Mouse (Mus musculus): ENCODE measurements around the gene Zscan21. TPM values are rescaled to one million over a fixed set of nuclear protein-coding genes. Genes with fewer than 3 reads are reported as not detected.

The Zscan21 gene
- polyA plus RNA-seq, 1 experiment from 2014 or later = 80.5 TPM

GRCm38 (mm10) chr5:138170936-138171561, 54.3 kb downstream of the Zscan21 start:
- peak; percentile 89 for ATAC-seq (ENCODE audit: low FRiP score)
- H3K4me3 ChIP-seq (replicated peaks) = peak overlapping the region; percentile 76
- peak overlapping the region; percentile 94 for H3K4me2 ChIP-seq
- H3K9me3 ChIP-seq (replicated peaks) = no peaks in the 10 kb centered on the region
- under 1% methylated on average over 47 of the region's 47 CpGs for WGBS
- no peaks in the 10 kb centered on the region for H3K27me3 ChIP-seq (replicated peaks)
- peak overlapping the region; percentile 92 for H3K27ac ChIP-seq (replicated peaks)
- peaks cover 46% of the 10 kb centered on the region for H3K36me3 ChIP-seq
- peak overlapping the region; percentile 60 for H3K9ac ChIP-seq (replicated peaks)
- H3K4me1 ChIP-seq = peaks cover 38% of the 10 kb centered on the region

- Histone ChIP-seq H3K27me3 (replicated peaks) (no peaks in the 10 kb centered on the region), H3K4me2 (peak within 1 kb of the TSS; percentile 94), H3K36me3 (peaks cover 44% of the 10 kb centered on the region), H3K4me3 (replicated peaks) (peak within 1 kb of the TSS; percentile 76), H3K4me1 (peaks cover 38% of the 10 kb centered on the region), H3K27ac (replicated peaks) (peak within 1 kb of the TSS; percentile 92), H3K9me3 (replicated peaks) (no peaks in the 10 kb centered on the region), H3K9ac (replicated peaks) (peak within 1 kb of the TSS; percentile 60)
- WGBS = under 1% methylated on average over 54 of the region's 54 CpGs
- peak; percentile 96 for ATAC-seq (ENCODE audit: low FRiP score)
Observed at GRCm38 (mm10) chr5:138171695-138172491, 55.2 kb downstream of the Zscan21 start, which contains the start of the genes Ap4m1 and Mcm7. Gene Ap4m1 (plus strand): TSS chr5:138172002. Gene Mcm7 (minus strand): TSS chr5:138172422.

DNA sequence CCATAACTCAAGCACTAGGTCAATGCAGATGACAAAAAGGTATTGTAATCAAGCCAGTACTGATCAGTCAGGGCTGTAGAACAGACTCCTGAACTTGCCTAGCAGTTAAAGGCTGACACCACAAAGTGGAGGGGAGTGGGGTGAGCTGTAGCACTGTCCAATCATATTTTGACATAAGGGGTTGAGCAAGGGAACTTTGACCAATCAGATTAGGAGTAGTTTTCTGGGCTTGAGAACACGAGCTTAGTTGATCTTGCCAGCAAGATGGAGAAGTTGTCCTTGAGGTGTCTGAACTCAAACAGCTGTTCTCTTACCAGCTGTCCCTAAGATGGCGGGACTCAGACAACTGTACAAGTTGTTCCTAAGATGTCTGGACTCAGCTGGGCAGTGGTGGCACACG, 56.5 kb downstream of the Zscan21 start:
- Histone ChIP-seq H3K4me3 (replicated peaks) (0 out of 2 replicates have a peak overlapping the region, but pooled peaks have one; percentile 76), H3K36me3 (peaks cover 44% of the 10 kb centered on the region)
- no peak for ATAC-seq (ENCODE audit: low FRiP score)

More for the DNA sequence above, 56.5 kb downstream of the Zscan21 start:
- Histone ChIP-seq H3K27ac (replicated peaks) (no peak overlapping the region), H3K4me1 (peaks cover 38% of the 10 kb centered on the region), H3K9me3 (replicated peaks) (no peaks in the 10 kb centered on the region), H3K4me2 (peak overlapping the region; percentile 94), H3K27me3 (replicated peaks) (no peaks in the 10 kb centered on the region), H3K9ac (replicated peaks) (no peak overlapping the region)
- 87% methylated on average over 3 of the region's 3 CpGs for WGBS

MicroRNAs encoded within 50 kb of the gene (microRNA counts, 519-probe panel; counts per million panel counts)
- 3,541 counts per million, percentile 86 among the panel's probes with 10 or more counts for microRNA mmu-miR-106b
- 4,019 counts per million, percentile 94 among the panel's probes with 10 or more counts for microRNA mmu-miR-25
- 3,341 counts per million, percentile 82 among the panel's probes with 10 or more counts for microRNA mmu-miR-93

Small RNA genes lying within 50 kb of the gene (microRNA-seq; reads per million reads assigned to microRNA genes)
- gene Mir106b (3,173 reads per million, percentile 89 among the genes with 10 or more reads in this experiment), gene Mir25 (206 reads per million, percentile 62 among the genes with 10 or more reads in this experiment), gene Mir93 (4,265 reads per million, percentile 92 among the genes with 10 or more reads in this experiment)

Other genes with a start within 250 kb of the Zscan21 start
- gene Pilrb2, start 245.1 kb upstream of the Zscan21 start, polyA plus RNA-seq (2015; fragmentation: Nextera tagmentation; extraction: Ambion mirVana) = not detected in 2 replicates
- 1.7 TPM in 1 of 2 replicates, not detected in the other for gene Cyp3a13, start 195.3 kb upstream of the Zscan21 start, polyA plus RNA-seq (2015; fragmentation: Nextera tagmentation; extraction: Ambion mirVana)
- 1.6 and 1.7 TPM in 2 replicates for gene Gjc3, start 153.8 kb upstream of the Zscan21 start, polyA plus RNA-seq (2015; fragmentation: Nextera tagmentation; extraction: Ambion mirVana)
- gene Azgp1, start 135.4 kb upstream of the Zscan21 start, polyA plus RNA-seq (2015; fragmentation: Nextera tagmentation; extraction: Ambion mirVana) = not detected in 2 replicates
- gene Smok3a, start 95.6 kb upstream of the Zscan21 start, polyA plus RNA-seq (2015; fragmentation: Nextera tagmentation; extraction: Ambion mirVana) = not detected in 2 replicates
- gene Smok3b, start 95.5 kb upstream of the Zscan21 start, polyA plus RNA-seq (2015; fragmentation: Nextera tagmentation; extraction: Ambion mirVana) = not detected in 2 replicates
- gene Smok3c, start 63.7 kb upstream of the Zscan21 start, polyA plus RNA-seq (2015; fragmentation: Nextera tagmentation; extraction: Ambion mirVana) = not detected in 2 replicates
- 17.3 and 18.2 TPM in 2 replicates for gene Zkscan1, start 31.8 kb upstream of the Zscan21 start, polyA plus RNA-seq (2015; fragmentation: Nextera tagmentation; extraction: Ambion mirVana)
- 22.0 and 24.9 TPM in 2 replicates for gene Zfp113, start 38.8 kb downstream of the Zscan21 start, polyA plus RNA-seq (2015; fragmentation: Nextera tagmentation; extraction: Ambion mirVana)
- gene Cops6, start 44.2 kb downstream of the Zscan21 start, polyA plus RNA-seq (2015; fragmentation: Nextera tagmentation; extraction: Ambion mirVana) = 325 and 328 TPM in 2 replicates
- gene Ap4m1, start 55.1 kb downstream of the Zscan21 start, polyA plus RNA-seq (2015; fragmentation: Nextera tagmentation; extraction: Ambion mirVana) = 22.8 and 23.0 TPM in 2 replicates
- 62.9 and 99.9 TPM in 2 replicates for gene Mcm7, start 55.5 kb downstream of the Zscan21 start, polyA plus RNA-seq (2015; fragmentation: Nextera tagmentation; extraction: Ambion mirVana)
- gene Taf6, start 70.5 kb downstream of the Zscan21 start, polyA plus RNA-seq (2015; fragmentation: Nextera tagmentation; extraction: Ambion mirVana) = 62.5 and 70.0 TPM in 2 replicates
- 26.2 and 31.7 TPM in 2 replicates for gene Cnpy4, start 70.6 kb downstream of the Zscan21 start, polyA plus RNA-seq (2015; fragmentation: Nextera tagmentation; extraction: Ambion mirVana)
- 13.4 and 14.8 TPM in 2 replicates for gene Mblac1, start 77.4 kb downstream of the Zscan21 start, polyA plus RNA-seq (2015; fragmentation: Nextera tagmentation; extraction: Ambion mirVana)
- gene Nxpe5, start 109.0 kb downstream of the Zscan21 start, polyA plus RNA-seq (2015; fragmentation: Nextera tagmentation; extraction: Ambion mirVana) = not detected in 2 replicates
- 113 and 121 TPM in 2 replicates for gene Lamtor4, start 138.6 kb downstream of the Zscan21 start, polyA plus RNA-seq (2015; fragmentation: Nextera tagmentation; extraction: Ambion mirVana)
- 16.9 and 19.2 TPM in 2 replicates for gene BC037034, start 147.1 kb downstream of the Zscan21 start, polyA plus RNA-seq (2015; fragmentation: Nextera tagmentation; extraction: Ambion mirVana)
- 3.2 and 3.6 TPM in 2 replicates for gene Gal3st4, start 155.9 kb downstream of the Zscan21 start, polyA plus RNA-seq (2015; fragmentation: Nextera tagmentation; extraction: Ambion mirVana)
- 0.04 and 0.27 TPM in 2 replicates for gene Gm43720, start 163.1 kb downstream of the Zscan21 start, polyA plus RNA-seq (2015; fragmentation: Nextera tagmentation; extraction: Ambion mirVana)
- 101 and 134 TPM in 2 replicates for gene Gpc2, start 163.1 kb downstream of the Zscan21 start, polyA plus RNA-seq (2015; fragmentation: Nextera tagmentation; extraction: Ambion mirVana)
- 10.1 and 12.5 TPM in 2 replicates for gene Stag3, start 163.3 kb downstream of the Zscan21 start, polyA plus RNA-seq (2015; fragmentation: Nextera tagmentation; extraction: Ambion mirVana)
- 0.40 TPM in 1 of 2 replicates, not detected in the other for gene Pvrig, start 225.1 kb downstream of the Zscan21 start, polyA plus RNA-seq (2015; fragmentation: Nextera tagmentation; extraction: Ambion mirVana)